Mouse (Mus musculus) limb, embryonic 14.5 days (tissue): ENCODE data around the gene Tspan10. TPM values are rescaled to one million over a fixed set of nuclear protein-coding genes. Genes with fewer than 3 reads are reported as not detected.
A peak's percentile ranks its signal among the peaks of the same experiment; 100 is the strongest.

Source experiments
- ATAC-seq: fragments of 200-750 bp; cut with Nextera tagmentation; 2 replicates; pipeline ENCODE4 v1.8.0; 2017; ENCODE audit warnings: low read depth, moderate number of reproducible peaks, moderate TSS enrichment; ENCODE audit not compliant: low FRiP score
- DNase-seq: peaks from one replicate; pipeline ENCODE4 v3.0.0-alpha.2; 2015; ENCODE audit warnings: low spot score
- H3K27ac ChIP-seq: fragments of 300-500 bp; sonication (generic); replicated peaks from 2 replicates; pipeline ENCODE4 v1.5.1; 2014; ENCODE audit warnings: low read depth, mild to moderate bottlenecking, low read length, moderate library complexity, mixed read lengths
- H3K27me3 ChIP-seq: fragments of 300-500 bp; sonication (generic); 2 replicates; pipeline ENCODE4 v1.6.1; 2014; ENCODE audit warnings: low read length, mixed read lengths; ENCODE audit not compliant: control insufficient read depth, insufficient read depth
- H3K36me3 ChIP-seq: fragments of 300-500 bp; sonication (generic); 2 replicates; pipeline ENCODE4 v1.6.1; 2014; ENCODE audit warnings: mild to moderate bottlenecking, low read length, moderate library complexity, mixed read lengths; ENCODE audit not compliant: control insufficient read depth, insufficient read depth
- H3K4me1 ChIP-seq: fragments of 300-500 bp; sonication (generic); 2 replicates; pipeline ENCODE4 v1.6.1; 2014; ENCODE audit warnings: antibody characterized with exemption, low read length, mixed read lengths; ENCODE audit not compliant: control insufficient read depth, insufficient read depth
- H3K4me2 ChIP-seq: fragments of 300-500 bp; sonication (generic); replicated peaks from 2 replicates; pipeline ENCODE4 v1.6.1; 2014; ENCODE audit warnings: low read depth, mild to moderate bottlenecking, low read length, moderate library complexity; ENCODE audit not compliant: severe bottlenecking
- H3K4me3 ChIP-seq: fragments of 300-500 bp; sonication (generic); replicated peaks from 2 replicates; pipeline ENCODE4 v1.5.1; 2014; ENCODE audit warnings: low read length
- H3K9ac ChIP-seq: fragments of 300-500 bp; sonication (generic); 2 replicates; pipeline ENCODE4 v1.6.1; 2014; ENCODE audit warnings: mild to moderate bottlenecking, low read depth, low read length, moderate library complexity; ENCODE audit not compliant: severe bottlenecking
- H3K9me3 ChIP-seq: fragments of 300-500 bp; sonication (generic); 2 replicates; pipeline ENCODE4 v1.6.1; 2016; ENCODE audit warnings: low read length; ENCODE audit not compliant: control insufficient read depth
- POLR2A ChIP-seq: fragments of 200-500 bp; IDR thresholded peaks from 2 replicates; pipeline ENCODE4 v1.8.0; 2012; ENCODE audit warnings: inconsistent platforms, mild to moderate bottlenecking, moderate library complexity, borderline replicate concordance; ENCODE audit not compliant: insufficient read depth, insufficient read length; ENCODE audit errors: extremely low read depth
- WGBS: fragments of 180-500 bp; shearing (Covaris S2); extraction: QIAGEN DNeasy Blood & Tissue Kit; methylation state at CpG from one replicate; pipeline ENCODE4 v1.1.7; 2014; 5-methylcytosine and 5-hydroxymethylcytosine counted together
- polyA plus RNA-seq, 2 experiments: library from polyadenylated mRNA; depleted of rRNA in 1 of 2; stranded (reverse) in 1 of 2; unstranded in 1 of 2; fragments of >200 nt; fragmentation: Nextera tagmentation in 1 of 2; extraction: Ambion mirVana in 1 of 2; gene quantifications; 2 replicates each; pipeline versions ENCODE4 v1.2.1 to v1.2.3; 2012 to 2014

Tspan10 gene
- polyA plus RNA-seq, 2 experiments: 0.20 TPM; not detected in 1

GRCm38 (mm10) chr11:120422651-120423568 lies 19.5 kb upstream of the Tspan10 start:
- Histone ChIP-seq H3K4me3 (no peak overlapping the region), H3K36me3 (peaks cover 81% of the 10 kb centered on the region), H3K27me3 (no peaks in the 10 kb centered on the region), H3K4me1 (peaks cover 11% of the 10 kb centered on the region; the same call in 1 of the 2 replicates), H3K9ac (no peak overlapping the region), H3K9me3 (no peaks in the 10 kb centered on the region), H3K27ac (0 out of 2 replicates have a peak overlapping the region, but pooled peaks have one; percentile 33), H3K4me2 (no peak overlapping the region)
- ATAC-seq: no peak
- no peak for DNase-seq
- WGBS: 50% methylated on average over 13 of the region's 13 CpGs
- no peak for TF ChIP-seq POLR2A

- H3K4me3 ChIP-seq: no peak overlapping the region
- H3K27me3 ChIP-seq: no peaks in the 10 kb centered on the region
- no peak overlapping the region for H3K9ac ChIP-seq
- peak; percentile 30; the same call in 1 of the 2 replicates for ATAC-seq
- H3K36me3 ChIP-seq: peaks cover 81% of the 10 kb centered on the region
- no peaks in the 10 kb centered on the region for H3K9me3 ChIP-seq
- no peak for TF ChIP-seq POLR2A
- no peak overlapping the region for H3K4me2 ChIP-seq
- H3K27ac ChIP-seq: no peak overlapping the region
- peaks cover 11% of the 10 kb centered on the region; the same call in 1 of the 2 replicates for H3K4me1 ChIP-seq
- WGBS: 52% methylated on average over 9 of the region's 9 CpGs
- peak; percentile 75 for DNase-seq
Observed at GRCm38 (mm10) chr11:120423569-120424295, 18.7 kb upstream of the Tspan10 start.

- ATAC-seq (no peak), DNase-seq (no peak)
- no peak overlapping the region for H3K27ac ChIP-seq
- peaks cover 11% of the 10 kb centered on the region; the same call in 1 of the 2 replicates for H3K4me1 ChIP-seq
- H3K9ac ChIP-seq: no peak overlapping the region
- 95% methylated on average over 3 of the region's 3 CpGs for WGBS
- no peaks in the 10 kb centered on the region for H3K9me3 ChIP-seq
- H3K36me3 ChIP-seq: peaks cover 76% of the 10 kb centered on the region
- no peak overlapping the region for H3K4me3 ChIP-seq
- TF ChIP-seq POLR2A: no peak
- H3K4me2 ChIP-seq: no peak overlapping the region
- no peaks in the 10 kb centered on the region for H3K27me3 ChIP-seq
Observed at GRCm38 (mm10) chr11:120426727-120427126, 15.7 kb upstream of the Tspan10 start.

- TF ChIP-seq POLR2A: 0 out of 2 replicates have a peak, but pooled peaks have one; percentile 39
Observed at GRCm38 (mm10) chr11:120437152-120437856, 5.1 kb upstream of the Tspan10 start, which contains the start of gene Nploc4. Gene Nploc4 (minus strand): TSS chr11:120437708.

GRCm38 (mm10) chr11:120437857-120438385 lies 4.5 kb upstream of the Tspan10 start:
- H3K4me1 ChIP-seq: peaks cover 11% of the 10 kb centered on the region; the same call in 1 of the 2 replicates
- WGBS: 25% methylated on average over 12 of the region's 12 CpGs
- peak; percentile 27; the same call in 1 of the 2 replicates for ATAC-seq
- H3K27me3 ChIP-seq: no peaks in the 10 kb centered on the region
- H3K9me3 ChIP-seq: no peaks in the 10 kb centered on the region
- peak overlapping the region; percentile 80 for H3K4me2 ChIP-seq
- H3K9ac ChIP-seq: peak overlapping the region; percentile 94
- DNase-seq: peak; percentile 52
- peaks cover 10% of the 10 kb centered on the region for H3K36me3 ChIP-seq
- peak overlapping the region; percentile 100 for H3K4me3 ChIP-seq
- peak overlapping the region; percentile 77 for H3K27ac ChIP-seq
- no peak for TF ChIP-seq POLR2A

More at GRCm38 (mm10) chr11:120437152-120437856, 5.1 kb upstream of the Tspan10 start, which contains the start of gene Nploc4:
- Histone ChIP-seq H3K4me1 (peaks cover 11% of the 10 kb centered on the region; the same call in 1 of the 2 replicates), H3K27ac (peak within 1 kb of the TSS; percentile 77), H3K4me3 (peak within 1 kb of the TSS; percentile 100), H3K9me3 (no peaks in the 10 kb centered on the region), H3K27me3 (no peaks in the 10 kb centered on the region), H3K36me3 (peaks cover 16% of the 10 kb centered on the region), H3K4me2 (peak within 1 kb of the TSS; percentile 80), H3K9ac (peak within 1 kb of the TSS; percentile 94)
- under 1% methylated on average over 21 of the region's 77 CpGs for WGBS
- ATAC-seq (peak; percentile 91), DNase-seq (peak; percentile 87)
